Mouse (Mus musculus) CH12.LX (cell line): Measurements from ENCODE around the gene Aldoc. TPM values are rescaled to one million over a fixed set of nuclear protein-coding genes. Genes with fewer than 3 reads are reported as not detected.
A peak's percentile ranks its signal among the peaks of the same experiment; 100 is the strongest.

Experiments
- DNase-seq: peaks from one replicate; pipeline ENCODE4 v3.0.0-alpha.2; 2013; ENCODE audit errors: extremely low read depth
- H3K27ac ChIP-seq: 2 replicates; pipeline ENCODE4 v1.5.1; 2012; ENCODE audit warnings: low read depth, mild to moderate bottlenecking, control low read depth, moderate library complexity; ENCODE audit not compliant: insufficient read depth
- H3K27me3 ChIP-seq: replicated peaks from 2 replicates; pipeline ENCODE3; 2012; ENCODE audit warnings: inconsistent platforms
- H3K36me3 ChIP-seq, 2 experiments: replicated peaks in 1 of 2; 2 replicates each; pipeline versions ENCODE3 to v1.6.1; 2012; ENCODE audit warnings: inconsistent platforms in 1 of 2, low read length in 1 of 2, mild to moderate bottlenecking in 1 of 2, mixed read lengths in 1 of 2, moderate library complexity in 1 of 2; ENCODE audit not compliant: control insufficient read depth in 1 of 2, insufficient read depth in 1 of 2
- H3K4me1 ChIP-seq, 2 experiments: 2 replicates each; pipeline ENCODE4 v1.6.1; 2012; ENCODE audit warnings: inconsistent platforms in 1 of 2, moderate library complexity in 1 of 2; ENCODE audit not compliant: insufficient read depth in 2 of 2, control insufficient read depth in 1 of 2
- H3K4me2 ChIP-seq: 2 replicates; pipeline ENCODE4 v1.6.1; 2012; ENCODE audit warnings: low read depth, mild to moderate bottlenecking, control low read depth; ENCODE audit not compliant: poor library complexity, insufficient read depth, severe bottlenecking
- H3K4me3 ChIP-seq, 3 experiments: fragments of 150-350 bp in 1 of 3; sonication (generic) in 1 of 3; replicated peaks in 1 of 3; 2 replicates each; pipeline versions ENCODE3 to v1.5.1; 2011 to 2012; ENCODE audit warnings: low read depth in 2 of 3, low read length in 2 of 3, mild to moderate bottlenecking in 2 of 3, moderate library complexity in 2 of 3, control low read depth in 1 of 3, improper control_type of control experiment in 1 of 3, inconsistent platforms in 1 of 3, mixed read lengths in 1 of 3; ENCODE audit not compliant: poor library complexity in 1 of 3
- H3K79me2 ChIP-seq: replicated peaks from 2 replicates; pipeline ENCODE4 v1.6.1; 2012; ENCODE audit warnings: mild to moderate bottlenecking, moderate library complexity; ENCODE audit not compliant: control insufficient read depth, poor library complexity, insufficient read depth, severe bottlenecking; ENCODE audit errors: extremely low read depth
- H3K9ac ChIP-seq: 2 replicates; pipeline ENCODE4 v1.6.1; 2012; ENCODE audit warnings: low read depth, mild to moderate bottlenecking, control low read depth, moderate library complexity; ENCODE audit not compliant: insufficient read depth
- H3K9me3 ChIP-seq: replicated peaks from 2 replicates; pipeline ENCODE3; 2012; ENCODE audit warnings: low read length, inconsistent platforms, mixed read lengths
- CHD1 ChIP-seq: IDR thresholded peaks from 2 replicates; pipeline ENCODE4 v1.6.1; 2012; ENCODE audit warnings: low read depth, low read length, improper control_type of control experiment, inconsistent platforms
- ELF1 ChIP-seq: IDR thresholded peaks from 2 replicates; pipeline ENCODE4 v1.6.1; 2014; ENCODE audit warnings: low read depth, mild to moderate bottlenecking, inconsistent platforms, low read length, improper control_type of control experiment
- ETS1 ChIP-seq: conservative IDR thresholded peaks from 2 replicates; pipeline ENCODE4 v1.6.1; 2012; ENCODE audit warnings: low read depth, mild to moderate bottlenecking, inconsistent platforms, low read length, improper control_type of control experiment, moderate library complexity
- GABPA ChIP-seq: IDR thresholded peaks from 2 replicates; pipeline ENCODE4 v1.6.1; 2012; ENCODE audit warnings: low read depth, low read length, improper control_type of control experiment, inconsistent platforms; ENCODE audit not compliant: insufficient replicate concordance
- HCFC1 ChIP-seq: IDR thresholded peaks from 2 replicates; pipeline ENCODE4 v1.6.1; 2012; ENCODE audit warnings: low read depth, mild to moderate bottlenecking, inconsistent platforms, low read length, improper control_type of control experiment
- IRF4 ChIP-seq: IDR thresholded peaks from 2 replicates; pipeline ENCODE4 v1.6.1; 2014; ENCODE audit warnings: low read depth, mild to moderate bottlenecking, inconsistent platforms, low read length, improper control_type of control experiment
- JUN ChIP-seq: IDR thresholded peaks from 2 replicates; pipeline ENCODE4 v1.6.1; 2011; ENCODE audit warnings: low read depth, mild to moderate bottlenecking, low read length, improper control_type of control experiment, moderate library complexity; ENCODE audit not compliant: insufficient read depth
- MAFK ChIP-seq: IDR thresholded peaks from 2 replicates; pipeline ENCODE4 v1.6.1; 2011; ENCODE audit warnings: low read length, improper control_type of control experiment; ENCODE audit not compliant: insufficient replicate concordance
- MXI1 ChIP-seq: IDR thresholded peaks from 2 replicates; pipeline ENCODE4 v1.6.1; 2011; ENCODE audit warnings: mild to moderate bottlenecking, low read depth, low read length, improper control_type of control experiment
- PAX5 ChIP-seq: IDR thresholded peaks from 2 replicates; pipeline ENCODE4 v1.6.1; 2012; ENCODE audit warnings: low read length, inconsistent platforms, mixed read lengths
- POLR2A ChIP-seq: IDR thresholded peaks from 2 replicates; pipeline ENCODE4 v1.6.1; 2011; ENCODE audit warnings: low read depth, mild to moderate bottlenecking, improper control_type of control experiment, low read length
- RAD21 ChIP-seq: IDR thresholded peaks from 2 replicates; pipeline ENCODE4 v1.6.1; 2011; ENCODE audit warnings: low read depth, mild to moderate bottlenecking, low read length, improper control_type of control experiment, moderate library complexity
- RCOR1 ChIP-seq: conservative IDR thresholded peaks from 2 replicates; pipeline ENCODE4 v1.6.1; 2012; ENCODE audit warnings: low read depth, mild to moderate bottlenecking, inconsistent platforms, low read length, improper control_type of control experiment
- SIN3A ChIP-seq: IDR thresholded peaks from 2 replicates; pipeline ENCODE4 v1.6.1; 2012; ENCODE audit warnings: low read length, improper control_type of control experiment, inconsistent platforms
- SMC3 ChIP-seq: IDR thresholded peaks from 2 replicates; pipeline ENCODE4 v1.6.1; 2011; ENCODE audit warnings: low read depth, low read length, improper control_type of control experiment
- TBP ChIP-seq: conservative IDR thresholded peaks from 2 replicates; pipeline ENCODE4 v1.6.1; 2011; ENCODE audit warnings: low read depth, low read length, improper control_type of control experiment
- UBTF ChIP-seq: IDR thresholded peaks from 2 replicates; pipeline ENCODE4 v1.6.1; 2012; ENCODE audit warnings: low read depth, mild to moderate bottlenecking, inconsistent platforms, low read length, improper control_type of control experiment, moderate library complexity
- USF1 ChIP-seq: IDR thresholded peaks from 2 replicates; pipeline ENCODE4 v1.6.1; 2014; ENCODE audit warnings: low read depth, mild to moderate bottlenecking, inconsistent platforms, low read length, improper control_type of control experiment
- USF2 ChIP-seq: conservative IDR thresholded peaks from 2 replicates; pipeline ENCODE4 v1.6.1; 2011; ENCODE audit warnings: low read depth, low read length, improper control_type of control experiment
- ZC3H11A ChIP-seq: IDR thresholded peaks from 2 replicates; pipeline ENCODE4 v1.6.1; 2012; ENCODE audit warnings: low read depth, mild to moderate bottlenecking, inconsistent platforms, low read length, improper control_type of control experiment
- dilution Hi-C: fragments of 300-500 bp; cut with MboI; formaldehyde crosslinking; loops from 2 replicates; pipeline ENCODE4 v1.14.3; 2020; ENCODE audit warnings: low sequenced_read_pairs; ENCODE audit not compliant: extremely low pct_unique_long_range_greater_than_20kb, extremely low pct_ligation_motif_present
- in situ Hi-C: fragments of 300-500 bp; cut with MboI; formaldehyde crosslinking; loops from 3 replicates; pipeline ENCODE4 v1.14.3; 2019; ENCODE audit warnings: low sequenced_read_pairs, low pct_ligation_motif_present, low pct_unique_long_range_greater_than_20kb, mixed read lengths
- polyA plus RNA-seq: library from polyadenylated mRNA; unstranded; fragments of >175 nt; gene quantifications from 2 replicates; pipeline ENCODE4 v1.2.1, GENCODE M21; 2012; ENCODE audit warnings: low read depth; ENCODE audit not compliant: insufficient read length
- total RNA-seq, 2 experiments: library from RNA; depleted of rRNA; stranded (reverse); fragments of 300-350 nt in 1 of 2; fragments of >200 nt in 1 of 2; gene quantifications; 2 replicates each; pipeline ENCODE4 v1.2.3; 2012 to 2014

Aldoc gene
- total and polyA plus RNA-seq, 3 experiments = 25.0 to 119 (median 90.2) TPM

DNA sequence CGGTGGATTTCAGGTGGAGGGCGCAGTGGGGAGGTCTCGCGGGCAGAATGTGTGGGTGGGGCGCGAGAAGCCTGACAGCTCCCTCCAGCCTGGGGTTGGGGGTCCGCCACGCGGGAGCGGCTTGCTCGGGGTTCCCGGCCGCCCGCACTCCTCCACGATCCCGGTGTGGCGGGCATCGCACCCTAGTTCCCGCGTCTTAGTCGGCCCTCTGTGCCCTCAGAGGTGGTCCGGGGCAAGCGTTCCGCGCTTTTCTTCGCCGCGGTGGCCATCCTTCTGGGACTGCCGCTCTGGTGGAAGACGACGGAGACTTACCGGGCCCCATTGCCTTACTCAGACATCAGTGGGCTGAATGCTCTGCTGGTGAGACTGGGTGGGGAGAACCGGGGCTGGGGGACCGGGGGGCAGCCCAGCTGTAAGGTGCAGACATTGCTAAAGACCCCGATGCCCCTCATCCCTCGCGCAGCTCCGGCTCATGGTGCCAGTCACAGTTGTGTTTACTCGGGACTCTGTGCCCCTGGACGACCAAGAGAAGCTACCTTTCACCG lies 5.8 kb downstream of the Aldoc start:
- TF ChIP-seq IRF4 (no peak), MXI1 (no peak), ELF1 (no peak), SIN3A (peak; percentile 18), UBTF (peak; percentile 79)
- peak overlapping the region; percentile 83 for H3K4me2 ChIP-seq
- DNase-seq = no peak
- H3K79me2 ChIP-seq = peaks cover 8% of the 10 kb centered on the region; the same call in 1 of the 2 replicates
- no peaks in the 10 kb centered on the region for H3K9me3 ChIP-seq
- peaks cover 17 to 55% of the 10 kb centered on the region in 2 experiments for H3K36me3 ChIP-seq
- in situ Hi-C loops = no loop called here
- H3K4me3 ChIP-seq = peak overlapping the region; percentile 81 to 89 (median 85)
- H3K9ac ChIP-seq = peak overlapping the region; percentile 54
- H3K27me3 ChIP-seq = no peaks in the 10 kb centered on the region
- peak overlapping the region; percentile 12; the same call in 1 of the 2 replicates for H3K27ac ChIP-seq
- H3K4me1 ChIP-seq = peaks cover 2 to 22% of the 10 kb centered on the region in 2 experiments; a peak in 3 of 4 replicates
- dilution Hi-C loops = no loop called here

DNA sequence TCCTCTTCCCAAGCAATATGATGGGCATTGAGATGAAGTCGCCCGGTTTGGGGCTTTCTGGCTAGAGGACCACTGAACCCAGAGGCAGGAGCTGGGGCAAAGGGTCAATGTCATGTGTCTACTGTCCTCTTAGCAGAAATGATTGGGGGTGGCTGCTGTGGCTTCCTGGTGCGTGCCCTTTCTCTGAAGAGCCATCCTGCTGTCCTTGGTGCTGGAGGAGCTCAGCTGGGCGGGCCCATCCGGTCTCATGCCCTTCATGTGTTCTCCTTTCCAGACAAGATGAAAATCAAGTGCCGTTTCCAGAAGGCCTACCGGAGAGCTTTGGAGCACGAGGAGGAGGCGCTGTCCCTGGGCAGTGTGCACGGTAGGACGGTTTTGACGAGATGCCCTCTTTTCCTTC lies 9.9 kb downstream of the Aldoc start:
- no peak for DNase-seq
- dilution Hi-C loops (no loop called here), in situ Hi-C loops (no loop called here)
- H3K79me2 ChIP-seq = peaks cover 8% of the 10 kb centered on the region; the same call in 1 of the 2 replicates
- no peak overlapping the region for H3K4me3 ChIP-seq
- no peaks in the 10 kb centered on the region for H3K27me3 ChIP-seq
- no peak overlapping the region for H3K27ac ChIP-seq
- H3K4me2 ChIP-seq = no peak overlapping the region
- peaks cover 37 to 60% of the 10 kb centered on the region in 2 experiments for H3K36me3 ChIP-seq
- TF ChIP-seq RAD21 (no peak), RCOR1 (no peak), ETS1 (no peak)
- no peak overlapping the region for H3K9ac ChIP-seq
- peaks cover 0 to 14% of the 10 kb centered on the region in 2 experiments; a peak in 2 of 4 replicates for H3K4me1 ChIP-seq
- peaks cover 4% of the 10 kb centered on the region for H3K9me3 ChIP-seq

DNA sequence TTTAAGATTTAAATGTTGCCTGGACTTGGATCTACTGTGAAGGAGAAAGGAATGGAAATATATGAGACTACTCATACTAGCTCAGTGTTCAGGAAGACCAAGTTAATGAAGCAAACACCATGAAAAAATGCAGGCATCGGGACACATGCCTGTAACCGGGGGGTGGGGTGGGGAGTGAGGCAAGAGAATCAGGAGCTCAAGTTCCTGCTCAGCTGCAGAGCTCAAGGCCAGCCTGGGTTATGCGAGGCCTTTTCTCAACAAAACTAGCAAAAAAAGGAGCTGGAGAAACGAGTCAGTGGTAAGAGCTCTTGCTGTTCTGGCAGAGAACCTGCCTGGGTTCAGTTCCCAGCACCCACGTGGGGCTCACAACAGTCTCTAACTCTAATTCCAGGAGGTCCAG lies 11.2 kb downstream of the Aldoc start:
- Histone ChIP-seq H3K4me2 (no peak overlapping the region), H3K27me3 (no peaks in the 10 kb centered on the region), H3K9ac (no peak overlapping the region), H3K36me3 (peaks cover 41 to 71% of the 10 kb centered on the region in 2 experiments), H3K4me1 (peaks cover 0 to 12% of the 10 kb centered on the region in 2 experiments; a peak in 2 of 4 replicates), H3K4me3 (no peak overlapping the region), H3K27ac (no peak overlapping the region), H3K79me2 (peaks cover 6% of the 10 kb centered on the region; the same call in 1 of the 2 replicates), H3K9me3 (peaks cover 4% of the 10 kb centered on the region)
- dilution Hi-C loops = no loop called here
- no peak for TF ChIP-seq ZC3H11A
- no peak for TF ChIP-seq RAD21
- no peak for TF ChIP-seq RCOR1
- TF ChIP-seq JUN = no peak
- no peak for TF ChIP-seq POLR2A
- no peak for TF ChIP-seq PAX5
- TF ChIP-seq GABPA = no peak
- TF ChIP-seq HCFC1 = no peak
- no peak for TF ChIP-seq MAFK
- no peak for TF ChIP-seq USF1
- no peak for TF ChIP-seq SMC3
- TF ChIP-seq CHD1 = no peak
- no peak for TF ChIP-seq IRF4
- TF ChIP-seq USF2 = no peak
- no peak for TF ChIP-seq TBP
- in situ Hi-C loops = no loop called here
- no peak for DNase-seq
